Mouse (Mus musculus) kidney, adult 2 months (tissue): Measurements from ENCODE around the gene Paip2b.

Source experiments
- CTCF ChIP-seq: fragments of 200-500 bp; conservative IDR thresholded peaks from 2 replicates; pipeline ENCODE4 v1.5.1; 2011; ENCODE audit warnings: low read depth, mild to moderate bottlenecking, control low read depth, low read length, moderate library complexity, mixed read lengths; ENCODE audit not compliant: insufficient read depth, insufficient read length
- POLR2A ChIP-seq: fragments of 200-500 bp; IDR thresholded peaks from one replicate; pipeline ENCODE4 v1.6.1; 2011; ENCODE audit warnings: low read depth, low read length, control low read depth

DNA sequence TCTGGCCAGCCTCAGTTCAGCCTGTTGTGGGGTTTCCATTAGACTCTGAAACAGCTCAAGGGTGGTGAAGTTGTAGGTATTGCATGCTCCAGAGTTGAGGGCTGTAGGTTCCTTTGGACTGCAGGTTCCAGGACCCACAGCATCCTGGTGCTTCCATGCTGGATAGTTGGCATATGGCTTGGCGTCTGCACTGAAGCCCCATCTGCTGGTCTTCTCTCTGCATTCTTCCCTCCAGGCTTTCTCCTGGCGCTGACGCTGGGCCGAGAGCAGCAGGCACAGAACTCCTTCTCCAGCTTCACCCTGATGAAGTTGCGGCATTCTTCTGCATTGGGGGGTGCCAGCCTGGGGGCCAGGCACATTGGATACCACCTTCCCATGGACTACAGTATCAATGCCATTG, 29.5 kb downstream of the Paip2b start:
- no peak for TF ChIP-seq POLR2A
- no peak for TF ChIP-seq CTCF
